Mouse (Mus musculus) heart, postnatal 25 days (tissue): ENCODE data around the gene Ang5. TPM values are rescaled to one million over a fixed set of nuclear protein-coding genes. Genes with fewer than 3 reads are reported as not detected.
"Not testable (repeated sequence)": the region's sequence is repeated elsewhere in the genome, so short reads cannot be mapped to it uniquely, and the experiment has no call there.

ENCODE experiments used
- DNase-seq: peaks from one replicate; pipeline ENCODE4 v3.0.0; 2022; ENCODE audit warnings: low spot score
- intact Hi-C: fragments of 180-260 bp; cut with DNase I; formaldehyde crosslinking; loops from one replicate; pipeline ENCODE4 v1.15.1; 2025
- total RNA-seq, 2 experiments: library from RNA; stranded (reverse); gene quantifications; 2 replicates each; pipeline ENCODE4 v1.2.3; 2021

Gene Ang5
- not detected for total RNA-seq

- intact Hi-C loops, DNase-seq: not testable (repeated sequence)
These were observed at the start of gene Ang5 for GRCm38 (mm10) chr14:43956769-43957168. Gene Ang5 (plus strand): TSS chr14:43957069.

- intact Hi-C loops, DNase-seq: not testable (repeated sequence)
These were observed 38.7 kb upstream of the Ang5 start for GRCm38 (mm10) chr14:43918214-43918613.

GRCm38 (mm10) chr14:43923459-43923858 lies 33.4 kb upstream of the Ang5 start, which contains the start of gene Ear10:
Gene Ear10 (minus strand): TSS chr14:43923559.
- intact Hi-C loops, DNase-seq: not testable (repeated sequence)

GRCm38 (mm10) chr14:43924688-43925403 lies 32.0 kb upstream of the Ang5 start, which contains the start of gene Gm8113:
Gene Gm8113 (plus strand): TSS chr14:43925390.
- intact Hi-C loops, DNase-seq: not testable (repeated sequence)

- intact Hi-C loops, DNase-seq: not testable (repeated sequence)
These were observed 31.4 kb upstream of the Ang5 start for GRCm38 (mm10) chr14:43925404-43925950.

GRCm38 (mm10) chr14:43932991-43933390 lies 23.9 kb upstream of the Ang5 start:
- intact Hi-C loops: loop anchor here (10.0 kb wide), 1 partner anchor 52 kb away; no protein-coding TSS in a partner anchor
- not testable (repeated sequence) for DNase-seq

GRCm38 (mm10) chr14:43933399-43933798 lies 23.5 kb upstream of the Ang5 start:
- intact Hi-C loops: loop anchor here (10.0 kb wide), 1 partner anchor 51 kb away; no protein-coding TSS in a partner anchor
- not testable (repeated sequence) for DNase-seq

GRCm38 (mm10) chr14:43953382-43953781 lies 3.5 kb upstream of the Ang5 start:
- DNase-seq, intact Hi-C loops: not testable (repeated sequence)

GRCm38 (mm10) chr14:43955074-43955473 lies 1.8 kb upstream of the Ang5 start:
- intact Hi-C loops, DNase-seq: not testable (repeated sequence)

- intact Hi-C loops: loop anchor here (10.0 kb wide), 1 partner anchor 49 kb away; no protein-coding TSS in a partner anchor
- no peak for DNase-seq
These were observed 26.6 kb downstream of the Ang5 start for GRCm38 (mm10) chr14:43983454-43983853.

GRCm38 (mm10) chr14:43983897-43984296 lies 27.0 kb downstream of the Ang5 start:
- intact Hi-C loops: loop anchor here (10.0 kb wide), 1 partner anchor 49 kb away; no protein-coding TSS in a partner anchor
- DNase-seq: peak; percentile 6

- intact Hi-C loops: loop anchor here (10.0 kb wide), 1 partner anchor 51 kb away; no protein-coding TSS in a partner anchor
- DNase-seq: no peak
These were observed 29.3 kb downstream of the Ang5 start for GRCm38 (mm10) chr14:43986147-43986546.

GRCm38 (mm10) chr14:43987404-43987803 lies 30.5 kb downstream of the Ang5 start:
- DNase-seq: peak; percentile 17
- intact Hi-C loops: loop anchor here (10.0 kb wide), 1 partner anchor 53 kb away; no protein-coding TSS in a partner anchor

GRCm38 (mm10) chr14:43998455-43999000 lies 41.7 kb downstream of the Ang5 start:
- intact Hi-C loops, DNase-seq: not testable (repeated sequence)

GRCm38 (mm10) chr14:44001600-44001999 lies 44.7 kb downstream of the Ang5 start:
- DNase-seq: no peak
- intact Hi-C loops: no loop called here

- DNase-seq: no peak
- intact Hi-C loops: no loop called here
These were observed 45.3 kb downstream of the Ang5 start, which contains the start of gene Ang6 for GRCm38 (mm10) chr14:44002169-44002568. Gene Ang6 (minus strand): TSS chr14:44002269.

- intact Hi-C loops: not testable (repeated sequence)
These were observed 51.2 kb downstream of the Ang5 start for GRCm38 (mm10) chr14:44008021-44008420.

GRCm38 (mm10) chr14:44009686-44010085 lies 52.8 kb downstream of the Ang5 start:
- DNase-seq, intact Hi-C loops: not testable (repeated sequence)

More at GRCm38 (mm10) chr14:44008021-44008420, 51.2 kb downstream of the Ang5 start:
- DNase-seq: not testable (repeated sequence)
